Mouse (Mus musculus) ES-E14 (cell line): Measurements from ENCODE around the gene Pde3a.

Experiments used
- CHD2 ChIP-seq: IDR thresholded peaks from 2 replicates; pipeline ENCODE4 v1.6.1; 2014; ENCODE audit warnings: mild to moderate bottlenecking, low read depth, low read length, inconsistent platforms
- HCFC1 ChIP-seq: IDR thresholded peaks from 2 replicates; pipeline ENCODE4 v1.6.1; 2012; ENCODE audit warnings: low read length, inconsistent platforms, borderline replicate concordance; ENCODE audit not compliant: insufficient read depth
- MAFK ChIP-seq: IDR thresholded peaks from 2 replicates; pipeline ENCODE4 v1.6.1; 2014; ENCODE audit warnings: mild to moderate bottlenecking, low read depth, low read length, inconsistent platforms; ENCODE audit not compliant: insufficient read depth

GRCm38 (mm10) chr6:141487266-141487665 lies 238.2 kb downstream of the Pde3a start:
- TF ChIP-seq HCFC1 (no peak), CHD2 (no peak), MAFK (no peak)
